Mouse (Mus musculus) liver, postnatal 0 days (tissue): ENCODE measurements around the gene Ncr1. TPM values are rescaled to one million over a fixed set of nuclear protein-coding genes. Genes with fewer than 3 reads are reported as not detected.

ENCODE experiments used
- ATAC-seq: fragments of 200-750 bp; cut with Nextera tagmentation; 2 replicates; pipeline ENCODE4 v1.8.0; 2017; ENCODE audit warnings: mild to moderate bottlenecking, moderate library complexity
- DNase-seq: peaks from one replicate; pipeline ENCODE4 v3.0.0-alpha.2; 2016
- H3K27ac ChIP-seq: fragments of 300-500 bp; sonication (generic); 2 replicates; pipeline ENCODE4 v1.5.1; 2014; ENCODE audit warnings: antibody characterized with exemption, moderate library complexity, mild to moderate bottlenecking, low read depth
- H3K27me3 ChIP-seq: fragments of 300-500 bp; sonication (generic); 2 replicates; pipeline ENCODE4 v1.6.1; 2014; ENCODE audit warnings: low read length, control low read depth, mixed read lengths; ENCODE audit not compliant: insufficient read depth
- H3K36me3 ChIP-seq: fragments of 300-500 bp; sonication (generic); replicated peaks from 2 replicates; pipeline ENCODE4 v1.6.1; 2014; ENCODE audit warnings: mild to moderate bottlenecking, control low read depth, low read length, moderate library complexity, mixed read lengths; ENCODE audit not compliant: insufficient read depth
- H3K4me1 ChIP-seq: fragments of 300-500 bp; sonication (generic); 2 replicates; pipeline ENCODE4 v1.6.1; 2014; ENCODE audit warnings: antibody characterized with exemption, mild to moderate bottlenecking, control low read depth; ENCODE audit not compliant: insufficient read depth
- H3K4me2 ChIP-seq: fragments of 300-500 bp; sonication (generic); 2 replicates; pipeline ENCODE4 v1.6.1; 2014; ENCODE audit warnings: low read depth, mild to moderate bottlenecking, low read length, moderate library complexity, mixed read lengths
- H3K4me3 ChIP-seq: fragments of 300-500 bp; sonication (generic); 2 replicates; pipeline ENCODE4 v1.5.1; 2014; ENCODE audit warnings: low read depth, low read length
- H3K9ac ChIP-seq: fragments of 300-500 bp; sonication (generic); replicated peaks from 2 replicates; pipeline ENCODE4 v1.6.1; 2014; ENCODE audit warnings: mild to moderate bottlenecking, moderate library complexity
- H3K9me3 ChIP-seq: fragments of 300-500 bp; sonication (generic); 2 replicates; pipeline ENCODE4 v1.6.1; 2016; ENCODE audit warnings: mild to moderate bottlenecking, control low read depth, low read length, mixed read lengths
- CTCF ChIP-seq: sonication (generic); IDR thresholded peaks from 2 replicates; pipeline ENCODE4 v1.5.1; 2016; ENCODE audit warnings: antibody characterized with exemption, low read depth
- EP300 ChIP-seq: IDR thresholded peaks from 2 replicates; pipeline ENCODE4 v1.6.1; 2016; ENCODE audit warnings: antibody characterized with exemption, low read depth, mild to moderate bottlenecking
- WGBS: fragments of 180-500 bp; shearing (Covaris S2); extraction: QIAGEN DNeasy Blood & Tissue Kit; methylation state at CpG from one replicate; pipeline ENCODE4 v1.1.7; 2014; ENCODE audit not compliant: insufficient replicate concordance; 5-methylcytosine and 5-hydroxymethylcytosine counted together
- microRNA-seq: library from miRNA; unstranded; fragments of <30 nt; microRNA quantifications from one replicate; pipeline ENCODE4, GENCODE M21; 2016
- polyA plus RNA-seq: library from polyadenylated mRNA; unstranded; fragments of >200 nt; fragmentation: Nextera tagmentation; extraction: Ambion mirVana; gene quantifications from 2 replicates; pipeline ENCODE4 v1.2.1, GENCODE M21; 2015

Gene Ncr1
- polyA plus RNA-seq, 1 experiment from 2014 or later: 0.65 TPM

DNA sequence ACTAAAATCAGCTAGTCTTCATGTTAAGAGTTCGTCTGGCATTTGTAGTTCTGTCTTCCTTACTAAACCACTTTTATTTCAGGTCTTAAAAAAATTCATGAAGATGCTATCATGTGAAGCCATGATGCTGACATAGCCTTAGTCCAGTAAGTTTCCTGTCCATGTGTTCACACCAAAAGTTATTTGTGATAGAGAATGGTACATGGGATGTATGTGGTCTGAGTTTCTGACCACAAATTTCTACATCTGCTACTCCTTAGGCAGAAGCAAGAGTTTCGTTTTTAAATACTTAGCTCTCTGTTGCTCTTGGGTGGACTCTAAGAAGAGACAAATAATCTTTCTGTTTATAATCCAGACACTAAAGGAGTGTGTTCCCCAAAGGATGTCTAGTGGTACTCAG is 14.2 kb upstream of the Ncr1 start:
- no peak for TF ChIP-seq CTCF
- TF ChIP-seq EP300: no peak
- Histone ChIP-seq H3K27ac (no peak overlapping the region), H3K4me1 (no peaks in the 10 kb centered on the region), H3K4me3 (no peak overlapping the region), H3K4me2 (no peak overlapping the region), H3K9me3 (no peaks in the 10 kb centered on the region), H3K36me3 (no peaks in the 10 kb centered on the region), H3K27me3 (no peaks in the 10 kb centered on the region), H3K9ac (no peak overlapping the region)
- DNase-seq (no peak), ATAC-seq (no peak)
- 56% methylated on average over 2 of the region's 2 CpGs for WGBS

DNA sequence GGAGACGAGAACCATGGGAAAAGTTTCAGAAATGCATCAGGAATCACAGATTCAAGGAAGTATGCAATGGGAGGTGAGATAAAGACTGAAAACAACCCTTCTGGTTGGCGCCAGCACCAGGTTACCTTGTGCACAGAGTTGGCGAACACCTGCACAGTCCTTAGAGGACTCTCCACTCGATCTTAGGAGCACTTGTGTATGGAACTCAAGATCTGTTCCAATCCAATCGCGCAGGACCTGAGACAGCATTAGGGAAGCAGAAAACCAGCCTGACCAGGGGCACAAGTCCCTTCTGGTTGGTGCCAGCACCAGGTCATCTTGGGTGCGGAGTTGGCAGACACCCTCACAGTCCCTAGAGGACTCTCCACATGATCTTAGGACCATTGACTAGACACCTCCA is 36.0 kb downstream of the Ncr1 start:
- H3K9me3 ChIP-seq: no peaks in the 10 kb centered on the region
- H3K4me3 ChIP-seq: no peak overlapping the region
- TF ChIP-seq CTCF (no peak), EP300 (no peak)
- H3K9ac ChIP-seq: no peak overlapping the region
- ATAC-seq (no peak), DNase-seq (no peak)
- H3K27ac ChIP-seq: no peak overlapping the region
- WGBS: 69% methylated on average over 7 of the region's 7 CpGs
- H3K27me3 ChIP-seq: no peaks in the 10 kb centered on the region
- H3K36me3 ChIP-seq: no peaks in the 10 kb centered on the region
- no peaks in the 10 kb centered on the region for H3K4me1 ChIP-seq
- no peak overlapping the region for H3K4me2 ChIP-seq

Small RNA genes within 50 kb of the gene (microRNA-seq; reads per million reads assigned to microRNA genes)
- gene Gm24752 (not detected), gene Gm25349 (not detected)

Other genes with a start within 250 kb of the Ncr1 start
- 1.9 and 3.2 TPM in 2 replicates for gene Ttyh1, start 218.3 kb upstream of the Ncr1 start, polyA plus RNA-seq
- gene Leng8, start 200.7 kb upstream of the Ncr1 start, polyA plus RNA-seq: 9.1 and 9.7 TPM in 2 replicates
- gene Leng9, start 187.3 kb upstream of the Ncr1 start, polyA plus RNA-seq: 2.8 TPM in 2 replicates
- 8.2 and 12.1 TPM in 2 replicates for gene Cdc42ep5, start 172.9 kb upstream of the Ncr1 start, polyA plus RNA-seq
- 1.9 and 2.2 TPM in 2 replicates for gene Lilra5, start 100.0 kb upstream of the Ncr1 start, polyA plus RNA-seq
- 2.7 and 3.4 TPM in 2 replicates for gene Gp6, start 60.0 kb downstream of the Ncr1 start, polyA plus RNA-seq
- 7.0 and 7.8 TPM in 2 replicates for gene Rdh13, start 107.9 kb downstream of the Ncr1 start, polyA plus RNA-seq
- 0.37 and 0.97 TPM in 2 replicates for gene Eps8l1, start 123.0 kb downstream of the Ncr1 start, polyA plus RNA-seq
- gene Ppp1r12c, start 164.0 kb downstream of the Ncr1 start, polyA plus RNA-seq: 14.9 and 15.6 TPM in 2 replicates
- 5.3 and 11.2 TPM in 2 replicates for gene Tnnt1, start 178.7 kb downstream of the Ncr1 start, polyA plus RNA-seq
- 0.27 and 0.46 TPM in 2 replicates for gene Tnni3, start 186.5 kb downstream of the Ncr1 start, polyA plus RNA-seq
- gene Dnaaf3, start 194.7 kb downstream of the Ncr1 start, polyA plus RNA-seq: 0.05 and 0.17 TPM in 2 replicates
- gene Syt5, start 209.8 kb downstream of the Ncr1 start, polyA plus RNA-seq: 0.09 TPM in 2 replicates